Mouse (Mus musculus): ENCODE results near the gene Exph5. TPM values are rescaled to one million over a fixed set of nuclear protein-coding genes. Genes with fewer than 3 reads are reported as not detected.

The Exph5 gene
- polyA plus RNA-seq, 1 experiment from 2014 or later, result 1.1 TPM

DNA sequence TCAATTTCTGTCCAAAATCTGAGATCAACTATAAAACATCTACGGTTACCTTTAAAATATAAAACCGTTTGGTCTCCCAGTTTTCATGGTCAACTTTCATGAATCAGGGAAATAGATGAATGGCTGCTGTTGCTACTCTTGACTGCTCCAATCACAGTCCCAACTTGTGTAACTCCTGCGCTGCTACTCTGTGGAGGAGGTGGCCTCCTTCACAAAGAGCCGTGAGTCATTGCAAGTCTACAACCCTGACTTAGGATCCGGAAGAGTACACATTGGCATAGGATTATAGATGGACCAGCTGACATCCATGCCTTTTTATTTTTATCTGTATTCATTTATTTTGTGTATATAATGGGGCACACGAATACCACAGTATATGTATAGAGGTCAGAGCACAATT is 50.4 kb downstream of the Exph5 start:
- 90% methylated on average over 6 of the region's 6 CpGs for WGBS
- Histone ChIP-seq H3K36me3 (ENCODE audit: control insufficient read depth, insufficient read depth, low read length) (no peaks in the 10 kb centered on the region), H3K4me3 (ENCODE audit: low read depth, low read length) (no peak overlapping the region), H3K27ac (replicated peaks; ENCODE audit: low read depth, low read length) (no peak overlapping the region), H3K9me3 (ENCODE audit: control insufficient read depth, low read length) (no peaks in the 10 kb centered on the region), H3K9ac (ENCODE audit: low read length) (no peak overlapping the region), H3K4me2 (ENCODE audit: low read depth, severe bottlenecking) (no peak overlapping the region), H3K4me1 (ENCODE audit: control insufficient read depth, insufficient read depth, low read length) (no peaks in the 10 kb centered on the region), H3K27me3 (ENCODE audit: control insufficient read depth, insufficient read depth, low read length) (no peaks in the 10 kb centered on the region)
- ATAC-seq (ENCODE audit: insufficient number of reproducible peaks, low FRiP score, low TSS enrichment, low read depth) (no peak), DNase-seq (ENCODE audit: low spot score) (no peak)

DNA sequence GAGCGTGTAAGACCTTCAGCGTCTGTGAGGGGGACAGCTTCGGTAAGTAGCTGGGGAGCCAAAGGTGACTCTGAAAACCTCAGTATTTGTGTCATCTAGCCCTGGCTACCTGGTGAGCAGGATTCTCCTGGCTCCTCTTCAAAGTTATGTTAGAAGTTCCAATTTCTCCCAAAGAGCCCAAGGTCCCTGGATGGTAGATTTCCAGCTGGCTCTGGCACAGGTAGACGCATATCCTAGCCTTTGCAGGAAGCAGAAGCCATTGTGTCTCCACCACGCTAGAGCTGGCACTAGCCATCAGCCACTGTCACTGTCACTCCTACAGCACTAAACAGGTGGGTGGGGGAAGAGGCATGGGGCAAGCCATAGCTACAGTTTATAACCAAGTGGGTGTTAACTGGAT is 51.7 kb downstream of the Exph5 start:
- H3K27me3 ChIP-seq (ENCODE audit: control insufficient read depth, insufficient read depth, low read length), result no peaks in the 10 kb centered on the region
- ATAC-seq (ENCODE audit: insufficient number of reproducible peaks, low FRiP score, low TSS enrichment, low read depth), result no peak
- H3K9me3 ChIP-seq (ENCODE audit: control insufficient read depth, low read length), result no peaks in the 10 kb centered on the region
- DNase-seq (ENCODE audit: low spot score), result no peak
- 90% methylated on average over 5 of the region's 5 CpGs for WGBS
- no peak overlapping the region for H3K9ac ChIP-seq (ENCODE audit: low read length)
- no peaks in the 10 kb centered on the region for H3K4me1 ChIP-seq (ENCODE audit: control insufficient read depth, insufficient read depth, low read length)
- no peak overlapping the region for H3K4me2 ChIP-seq (ENCODE audit: low read depth, severe bottlenecking)
- no peaks in the 10 kb centered on the region for H3K36me3 ChIP-seq (ENCODE audit: control insufficient read depth, insufficient read depth, low read length)
- H3K27ac ChIP-seq (replicated peaks; ENCODE audit: low read depth, low read length), result no peak overlapping the region
- no peak overlapping the region for H3K4me3 ChIP-seq (ENCODE audit: low read depth, low read length)

DNA sequence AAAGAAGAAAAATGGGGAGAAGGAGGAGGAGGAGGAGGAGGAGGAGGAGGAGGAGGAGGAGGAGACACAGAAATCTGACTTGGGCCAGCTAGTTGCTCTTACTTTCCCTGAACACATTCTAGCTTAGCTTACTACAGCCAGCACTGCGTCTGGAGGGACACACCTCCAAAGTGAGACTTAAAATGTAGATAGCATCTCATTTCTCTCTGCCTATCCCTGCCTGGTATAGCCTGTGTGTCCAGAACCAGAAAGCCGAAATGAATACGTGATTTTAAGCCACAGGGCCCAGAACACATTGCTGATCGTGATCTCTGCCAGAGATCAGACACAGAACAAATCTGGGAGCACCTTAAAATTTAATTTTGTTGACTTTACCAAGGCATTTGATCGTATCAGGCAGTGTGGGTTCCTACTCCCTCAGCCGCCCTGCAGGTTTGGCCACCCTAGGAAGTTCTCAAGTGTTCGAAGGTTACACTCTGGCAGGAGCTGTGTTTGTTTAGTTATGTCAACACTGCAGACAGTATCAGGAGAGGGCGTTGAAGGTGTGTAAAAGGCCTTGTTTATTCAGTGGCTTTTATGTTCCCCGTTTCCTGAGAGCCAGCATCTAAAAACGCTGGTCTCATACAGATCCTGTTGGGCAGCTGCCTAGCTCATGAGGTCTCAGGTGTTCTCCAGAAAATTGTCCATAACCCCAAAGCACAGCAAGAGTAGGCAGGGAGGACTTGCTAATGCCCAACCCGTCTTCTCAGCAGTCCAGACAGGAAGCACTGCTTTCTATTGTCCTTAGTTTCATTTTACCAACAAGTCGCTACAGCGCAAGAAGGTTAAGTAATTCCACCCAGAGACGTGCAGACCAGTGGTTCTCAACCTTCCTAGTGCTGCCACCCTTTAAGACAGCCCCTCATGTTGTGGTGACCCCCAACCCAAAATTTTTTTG is 55.0 kb downstream of the Exph5 start:
- no peak overlapping the region for H3K4me3 ChIP-seq (ENCODE audit: low read depth, low read length)
- H3K36me3 ChIP-seq (ENCODE audit: control insufficient read depth, insufficient read depth, low read length), result no peaks in the 10 kb centered on the region
- H3K9ac ChIP-seq (ENCODE audit: low read length), result no peak overlapping the region
- 56% methylated on average over 14 of the region's 14 CpGs for WGBS
- no peak for ATAC-seq (ENCODE audit: insufficient number of reproducible peaks, low FRiP score, low TSS enrichment, low read depth)
- H3K9me3 ChIP-seq (ENCODE audit: control insufficient read depth, low read length), result no peaks in the 10 kb centered on the region
- no peaks in the 10 kb centered on the region for H3K4me1 ChIP-seq (ENCODE audit: control insufficient read depth, insufficient read depth, low read length)
- H3K4me2 ChIP-seq (ENCODE audit: low read depth, severe bottlenecking), result no peak overlapping the region
- no peak overlapping the region for H3K27ac ChIP-seq (replicated peaks; ENCODE audit: low read depth, low read length)
- no peak for DNase-seq (ENCODE audit: low spot score)
- H3K27me3 ChIP-seq (ENCODE audit: control insufficient read depth, insufficient read depth, low read length), result no peaks in the 10 kb centered on the region

DNA sequence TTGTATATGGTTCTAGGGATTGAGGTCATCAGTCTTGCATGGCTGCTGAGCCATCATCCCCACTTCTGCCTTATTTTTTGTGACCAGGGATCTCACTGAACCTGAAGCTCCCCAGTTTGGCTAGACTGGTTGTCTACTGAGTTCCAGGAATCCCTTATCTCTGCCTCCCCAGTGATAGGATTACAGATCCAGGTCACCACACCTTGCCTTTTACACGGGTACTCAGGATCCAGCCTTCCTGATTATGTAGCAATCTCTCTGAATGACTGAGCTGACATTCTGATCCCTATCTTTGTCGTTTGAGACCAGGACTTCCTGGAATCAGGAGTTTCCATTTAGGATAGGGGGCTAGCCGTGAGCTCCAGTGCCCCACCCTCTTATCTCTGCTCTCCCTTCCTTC is 69.9 kb downstream of the Exph5 start:
- WGBS, result 72% methylated on average over 3 of the region's 3 CpGs
- Histone ChIP-seq H3K9me3 (ENCODE audit: control insufficient read depth, low read length) (no peaks in the 10 kb centered on the region), H3K4me1 (ENCODE audit: control insufficient read depth, insufficient read depth, low read length) (no peaks in the 10 kb centered on the region), H3K27me3 (ENCODE audit: control insufficient read depth, insufficient read depth, low read length) (no peaks in the 10 kb centered on the region), H3K9ac (ENCODE audit: low read length) (no peak overlapping the region), H3K36me3 (ENCODE audit: control insufficient read depth, insufficient read depth, low read length) (no peaks in the 10 kb centered on the region), H3K27ac (replicated peaks; ENCODE audit: low read depth, low read length) (no peak overlapping the region), H3K4me3 (ENCODE audit: low read depth, low read length) (no peak overlapping the region), H3K4me2 (ENCODE audit: low read depth, severe bottlenecking) (no peak overlapping the region)
- DNase-seq (ENCODE audit: low spot score) (no peak), ATAC-seq (ENCODE audit: insufficient number of reproducible peaks, low FRiP score, low TSS enrichment, low read depth) (no peak)

DNA sequence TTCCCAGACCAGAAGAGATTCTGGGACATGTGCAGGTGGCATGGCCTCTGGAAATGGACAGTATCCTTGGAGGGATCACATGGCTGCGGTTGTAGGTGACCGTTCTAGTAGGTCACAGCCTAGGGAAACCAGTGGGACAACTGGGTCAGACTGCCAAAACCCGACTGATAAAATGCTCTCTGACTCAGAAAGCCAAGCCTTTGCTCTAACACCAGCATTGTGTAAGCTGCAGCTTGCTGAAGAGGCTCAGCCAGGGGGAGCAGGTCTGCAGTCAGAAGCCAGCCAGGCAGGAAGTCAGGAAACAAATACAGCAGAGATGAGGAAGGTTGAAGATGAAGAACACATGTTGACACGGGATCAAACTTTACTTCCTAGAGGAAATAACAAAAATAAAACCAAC is 74.4 kb downstream of the Exph5 start:
- Histone ChIP-seq H3K4me1 (ENCODE audit: control insufficient read depth, insufficient read depth, low read length) (no peaks in the 10 kb centered on the region), H3K36me3 (ENCODE audit: control insufficient read depth, insufficient read depth, low read length) (no peaks in the 10 kb centered on the region), H3K4me2 (ENCODE audit: low read depth, severe bottlenecking) (no peak overlapping the region), H3K9ac (ENCODE audit: low read length) (no peak overlapping the region), H3K9me3 (ENCODE audit: control insufficient read depth, low read length) (no peaks in the 10 kb centered on the region), H3K4me3 (ENCODE audit: low read depth, low read length) (no peak overlapping the region), H3K27ac (replicated peaks; ENCODE audit: low read depth, low read length) (no peak overlapping the region), H3K27me3 (ENCODE audit: control insufficient read depth, insufficient read depth, low read length) (no peaks in the 10 kb centered on the region)
- ATAC-seq (ENCODE audit: insufficient number of reproducible peaks, low FRiP score, low TSS enrichment, low read depth) (no peak), DNase-seq (ENCODE audit: low spot score) (no peak)
- 82% methylated on average over 4 of the region's 4 CpGs for WGBS

DNA sequence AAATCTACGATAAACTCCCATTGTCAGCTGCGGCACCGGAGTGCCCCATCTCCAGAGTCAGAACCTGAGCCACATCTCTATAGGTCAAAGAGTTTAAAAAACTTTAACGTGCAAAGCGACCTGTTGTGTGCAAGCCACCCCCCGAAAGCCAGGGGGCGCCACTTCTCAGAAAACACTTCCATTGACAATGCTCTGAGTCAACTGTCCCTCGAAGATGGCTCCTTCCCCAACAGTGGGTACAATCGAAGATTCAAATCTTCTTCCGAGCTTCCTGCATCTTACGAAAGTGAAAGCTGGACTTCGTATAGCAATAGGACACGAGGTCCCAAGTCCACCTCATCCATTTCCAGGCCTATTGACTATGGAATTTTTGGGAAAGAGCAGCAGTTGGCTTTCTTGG is 75.3 kb downstream of the Exph5 start:
- no peak overlapping the region for H3K4me3 ChIP-seq (ENCODE audit: low read depth, low read length)
- no peaks in the 10 kb centered on the region for H3K9me3 ChIP-seq (ENCODE audit: control insufficient read depth, low read length)
- H3K27me3 ChIP-seq (ENCODE audit: control insufficient read depth, insufficient read depth, low read length), result no peaks in the 10 kb centered on the region
- no peaks in the 10 kb centered on the region for H3K4me1 ChIP-seq (ENCODE audit: control insufficient read depth, insufficient read depth, low read length)
- 90% methylated on average over 13 of the region's 13 CpGs for WGBS
- ATAC-seq (ENCODE audit: insufficient number of reproducible peaks, low FRiP score, low TSS enrichment, low read depth), result no peak
- H3K27ac ChIP-seq (replicated peaks; ENCODE audit: low read depth, low read length), result no peak overlapping the region
- H3K4me2 ChIP-seq (ENCODE audit: low read depth, severe bottlenecking), result no peak overlapping the region
- no peak for DNase-seq (ENCODE audit: low spot score)
- H3K9ac ChIP-seq (ENCODE audit: low read length), result no peak overlapping the region
- H3K36me3 ChIP-seq (ENCODE audit: control insufficient read depth, insufficient read depth, low read length), result no peaks in the 10 kb centered on the region

DNA sequence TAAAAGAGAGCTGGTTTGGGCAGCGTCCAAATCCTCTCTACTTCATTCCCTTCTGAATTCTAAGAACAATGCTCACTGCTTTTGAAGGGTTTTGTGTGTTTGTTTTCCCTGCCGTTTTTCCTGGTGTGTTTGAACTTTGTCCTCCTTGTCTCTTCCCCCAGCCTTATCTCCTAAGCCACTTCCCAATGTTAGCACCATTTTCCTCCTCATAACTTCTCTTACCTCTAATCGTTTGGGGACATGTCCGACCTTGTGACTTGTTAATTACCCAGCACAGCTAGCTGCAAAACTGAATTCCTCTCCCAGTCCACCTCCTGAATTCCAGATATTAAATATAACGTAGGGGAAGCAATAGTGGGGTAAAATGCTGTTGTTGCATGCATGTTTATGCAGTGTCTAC is 76.1 kb downstream of the Exph5 start:
- ATAC-seq (ENCODE audit: insufficient number of reproducible peaks, low FRiP score, low TSS enrichment, low read depth) (no peak), DNase-seq (ENCODE audit: low spot score) (no peak)
- Histone ChIP-seq H3K4me2 (ENCODE audit: low read depth, severe bottlenecking) (no peak overlapping the region), H3K9ac (ENCODE audit: low read length) (no peak overlapping the region), H3K4me1 (ENCODE audit: control insufficient read depth, insufficient read depth, low read length) (no peaks in the 10 kb centered on the region), H3K36me3 (ENCODE audit: control insufficient read depth, insufficient read depth, low read length) (no peaks in the 10 kb centered on the region), H3K4me3 (ENCODE audit: low read depth, low read length) (no peak overlapping the region), H3K9me3 (ENCODE audit: control insufficient read depth, low read length) (no peaks in the 10 kb centered on the region), H3K27me3 (ENCODE audit: control insufficient read depth, insufficient read depth, low read length) (no peaks in the 10 kb centered on the region), H3K27ac (replicated peaks; ENCODE audit: low read depth, low read length) (no peak overlapping the region)
- 69% methylated on average over 5 of the region's 5 CpGs for WGBS

DNA sequence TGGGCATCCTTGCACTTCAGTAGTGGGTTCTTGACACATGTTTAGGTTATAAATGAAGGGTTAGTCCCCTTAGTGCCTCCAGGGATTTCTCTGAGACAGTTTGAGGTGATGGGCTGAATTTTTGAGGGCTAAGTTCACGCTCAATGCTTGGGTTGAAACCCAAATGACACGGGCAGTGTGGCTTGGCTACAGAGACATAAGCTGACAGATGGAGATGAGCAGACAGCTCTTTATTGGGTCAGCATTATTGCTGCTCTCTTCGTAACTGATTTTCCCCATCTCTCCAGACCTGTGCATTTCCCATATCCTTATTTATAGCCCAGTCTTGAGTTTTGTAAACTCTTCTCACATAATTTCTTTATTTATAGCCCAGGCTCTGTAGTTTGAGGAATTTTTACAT is 76.7 kb downstream of the Exph5 start:
- 82% methylated on average over 3 of the region's 3 CpGs for WGBS
- H3K4me1 ChIP-seq (ENCODE audit: control insufficient read depth, insufficient read depth, low read length), result no peaks in the 10 kb centered on the region
- H3K4me3 ChIP-seq (ENCODE audit: low read depth, low read length), result no peak overlapping the region
- DNase-seq (ENCODE audit: low spot score), result no peak
- ATAC-seq (ENCODE audit: insufficient number of reproducible peaks, low FRiP score, low TSS enrichment, low read depth), result no peak
- no peak overlapping the region for H3K9ac ChIP-seq (ENCODE audit: low read length)
- H3K4me2 ChIP-seq (ENCODE audit: low read depth, severe bottlenecking), result no peak overlapping the region
- H3K27me3 ChIP-seq (ENCODE audit: control insufficient read depth, insufficient read depth, low read length), result no peaks in the 10 kb centered on the region
- no peaks in the 10 kb centered on the region for H3K36me3 ChIP-seq (ENCODE audit: control insufficient read depth, insufficient read depth, low read length)
- H3K9me3 ChIP-seq (ENCODE audit: control insufficient read depth, low read length), result no peaks in the 10 kb centered on the region
- no peak overlapping the region for H3K27ac ChIP-seq (replicated peaks; ENCODE audit: low read depth, low read length)

DNA sequence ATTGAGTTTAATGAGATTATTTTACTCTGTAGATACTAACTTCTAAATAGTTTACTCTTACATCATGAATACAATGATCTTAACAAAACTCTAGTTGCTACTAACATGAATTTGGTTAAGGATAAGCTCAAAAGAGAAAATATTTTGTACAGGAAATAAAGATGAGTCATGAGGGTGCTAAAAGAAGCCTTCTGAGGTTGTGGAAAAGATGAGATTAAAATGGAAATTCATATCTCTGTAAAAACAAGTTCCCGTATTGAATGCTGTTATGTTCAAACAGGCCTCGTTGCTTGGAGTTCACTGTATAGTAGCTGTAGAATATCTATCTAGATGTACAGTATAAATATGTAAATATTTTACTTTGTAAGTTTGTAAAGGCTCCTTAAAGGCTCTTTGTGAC is 79.1 kb downstream of the Exph5 start:
- ATAC-seq (ENCODE audit: insufficient number of reproducible peaks, low FRiP score, low TSS enrichment, low read depth), result no peak
- H3K27ac ChIP-seq (replicated peaks; ENCODE audit: low read depth, low read length), result no peak overlapping the region

More for the DNA sequence above, 79.1 kb downstream of the Exph5 start:
- H3K36me3 ChIP-seq (ENCODE audit: control insufficient read depth, insufficient read depth, low read length), result no peaks in the 10 kb centered on the region
- H3K27me3 ChIP-seq (ENCODE audit: control insufficient read depth, insufficient read depth, low read length), result no peaks in the 10 kb centered on the region
- no peak overlapping the region for H3K9ac ChIP-seq (ENCODE audit: low read length)
- no peaks in the 10 kb centered on the region for H3K4me1 ChIP-seq (ENCODE audit: control insufficient read depth, insufficient read depth, low read length)
- no peaks in the 10 kb centered on the region for H3K9me3 ChIP-seq (ENCODE audit: control insufficient read depth, low read length)
- DNase-seq (ENCODE audit: low spot score), result no peak
- 94% methylated on average over 2 of the region's 2 CpGs for WGBS
- no peak overlapping the region for H3K4me2 ChIP-seq (ENCODE audit: low read depth, severe bottlenecking)
- no peak overlapping the region for H3K4me3 ChIP-seq (ENCODE audit: low read depth, low read length)
